ENCODE assay signal across 21 mouse cellular contexts in the genomic region with DNA sequence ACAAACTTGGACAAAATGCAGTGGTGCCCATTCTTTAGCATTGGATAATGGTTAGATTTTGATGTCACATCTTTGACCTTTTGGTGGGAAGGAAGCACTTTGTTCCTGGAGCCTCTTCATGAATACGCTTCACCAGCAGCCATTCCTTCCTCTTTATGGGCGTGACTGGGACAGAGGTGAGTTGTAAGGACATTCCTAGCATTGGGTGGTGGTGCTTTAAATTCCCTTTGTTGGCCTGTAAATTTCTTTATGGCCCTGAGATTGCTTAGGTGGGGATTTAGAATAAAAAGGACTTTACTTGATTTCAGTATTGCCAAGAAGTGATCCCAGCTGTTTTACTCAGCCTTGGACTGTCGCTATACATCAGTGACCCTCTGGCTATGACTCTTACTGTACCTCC.
"Had no signal": no experiment of that assay in that cellular context is flagged by ENCODE, and none has a peak within 500 bp of the region (broad histone marks: within the 10 kb centered on the region; RNA-seq: fewer than 3 reads in every experiment).

No protein-coding gene starts in this region.

- DNase-seq: gastrocnemius, postnatal 14 days; heart, adult 18-20 months; heart, postnatal 14 days; heart, postnatal 36 days; kidney, adult 11 months; kidney, adult 2 months; kidney, adult 9 months; kidney, postnatal 36 days; left cerebral cortex, postnatal 4 days had no signal

- H3K9me3 ChIP-seq: heart, embryonic 13.5 days; heart, embryonic 15.5 days; hindbrain, embryonic 13.5 days; hindbrain, embryonic 15.5 days; kidney, embryonic 15.5 days; limb, embryonic 13.5 days; limb, embryonic 15.5 days; liver, embryonic 12.5 days had no signal

- H3K36me3 ChIP-seq: heart, embryonic 13.5 days; heart, embryonic 15.5 days; hindbrain, embryonic 13.5 days; hindbrain, embryonic 15.5 days; kidney, embryonic 15.5 days; limb, embryonic 13.5 days; limb, embryonic 15.5 days; liver, embryonic 12.5 days had no signal

- H3K9ac ChIP-seq: heart, embryonic 13.5 days; heart, embryonic 15.5 days; hindbrain, embryonic 13.5 days; hindbrain, embryonic 15.5 days; kidney, embryonic 15.5 days; limb, embryonic 13.5 days; limb, embryonic 15.5 days; liver, embryonic 12.5 days; liver, embryonic 14.5 days had no signal

- H3K4me3 ChIP-seq: heart, embryonic 13.5 days; heart, embryonic 15.5 days; hindbrain, embryonic 13.5 days; hindbrain, embryonic 15.5 days; kidney, embryonic 15.5 days; layer of hippocampus, adult 2 months; limb, embryonic 13.5 days; limb, embryonic 15.5 days; liver, embryonic 12.5 days had no signal

- H3K4me1 ChIP-seq: heart, embryonic 13.5 days; heart, embryonic 15.5 days; hindbrain, embryonic 13.5 days; hindbrain, embryonic 15.5 days; kidney, embryonic 15.5 days; limb, embryonic 13.5 days; limb, embryonic 15.5 days had no signal

- H3K27ac ChIP-seq: heart, embryonic 13.5 days; heart, embryonic 15.5 days; hindbrain, embryonic 13.5 days; hindbrain, embryonic 15.5 days; hindbrain, postnatal 0 days; kidney, embryonic 15.5 days; kidney, postnatal 0 days; layer of hippocampus, adult 2 months; limb, embryonic 13.5 days; limb, embryonic 15.5 days; liver, embryonic 12.5 days; liver, embryonic 14.5 days had no signal

- H3K27me3 ChIP-seq: heart, embryonic 13.5 days; heart, embryonic 15.5 days; hindbrain, embryonic 13.5 days; hindbrain, embryonic 15.5 days; limb, embryonic 13.5 days; limb, embryonic 15.5 days; liver, embryonic 12.5 days had no signal
